Comparison of ENCODE assay signal across 12 mouse cellular contexts in genomic region chr13:92613094-92613493, GRCm38 (mm10). TPM values are rescaled to one million over a fixed set of nuclear protein-coding genes. Genes with fewer than 3 reads are reported as not detected.
DNase-seq lines count a peak whose midpoint lies in the region; ATAC-seq and TF ChIP-seq lines count a peak whose summit lies in the region.
"Had no signal": no experiment of that assay in that cellular context is flagged by ENCODE, and none has a peak within 500 bp of the region (broad histone marks: within the 10 kb centered on the region; RNA-seq: fewer than 3 reads in every experiment).

No protein-coding gene starts in this region.

- ATAC-seq in kidney, postnatal 0 days (replicated peaks; ENCODE audit: low FRiP score, low read depth), result no peak
- ATAC-seq in kidney, embryonic 16.5 days (ENCODE audit: low FRiP score, low TSS enrichment), result no peak
- ATAC-seq in midbrain, embryonic 12.5 days (ENCODE audit: low FRiP score, low read depth), result no peak
- ATAC-seq: inflammation-experienced regulatory T-cells, adult 6 months had no signal

- no peak for DNase-seq in kidney, postnatal 0 days (ENCODE audit: low spot score)
- DNase-seq in NIH3T3 (ENCODE audit: low read depth), result peak; percentile 50
- peak; percentile 33 for DNase-seq in fibroblast of lung, adult 2 months (ENCODE audit: low read depth)
- DNase-seq in right cerebral cortex, postnatal 25 days, result no peak
- DNase-seq in embryo, embryonic 10.5 days (ENCODE audit: low spot score), result no peak
- DNase-seq in cerebellum, adult 2 months, result no peak
- DNase-seq: right cerebral cortex, postnatal 4 days had no signal

- no peaks in the 10 kb centered on the region for H3K27me3 ChIP-seq in kidney, postnatal 0 days (ENCODE audit: insufficient read depth, low read length)
- H3K27me3 ChIP-seq in kidney, embryonic 16.5 days (ENCODE audit: insufficient read depth, low read length), result no peaks in the 10 kb centered on the region
- peaks cover 7% of the 10 kb centered on the region; the same call in 1 of the 2 replicates for H3K27me3 ChIP-seq in midbrain, embryonic 12.5 days
- no peaks in the 10 kb centered on the region for H3K27me3 ChIP-seq in cerebellum, adult 2 months (ENCODE audit: control insufficient read depth, insufficient read depth, low read length)

- no peak overlapping the region for H3K27ac ChIP-seq in kidney, postnatal 0 days
- H3K27ac ChIP-seq in kidney, embryonic 16.5 days (ENCODE audit: low read length), result no peak overlapping the region
- no peak overlapping the region for H3K27ac ChIP-seq in midbrain, embryonic 12.5 days (replicated peaks)
- H3K27ac ChIP-seq in cerebellum, adult 2 months (ENCODE audit: insufficient read depth, low read length), result no peak overlapping the region

- TF ChIP-seq POLR2A in cerebellum, adult 2 months (IDR thresholded peaks at IDR 0.05; ENCODE audit: borderline replicate concordance, insufficient read depth, low read length), result no peak

- no peak overlapping the region for H3K4me3 ChIP-seq in kidney, postnatal 0 days (replicated peaks; ENCODE audit: low read depth, low read length)
- H3K4me3 ChIP-seq in kidney, embryonic 16.5 days (ENCODE audit: low read length), result no peak overlapping the region
- H3K4me3 ChIP-seq in midbrain, embryonic 12.5 days, result no peak overlapping the region
- no peak overlapping the region for H3K4me3 ChIP-seq in cerebellum, adult 2 months (replicated peaks; ENCODE audit: insufficient read depth, low read depth, low read length)

- H3K4me2 ChIP-seq in kidney, postnatal 0 days (ENCODE audit: low read length), result 0 out of 2 replicates have a peak overlapping the region, but pooled peaks have one; percentile 73
- no peak overlapping the region for H3K4me2 ChIP-seq in kidney, embryonic 16.5 days (replicated peaks; ENCODE audit: low read depth, low read length)
- 0 out of 2 replicates have a peak overlapping the region, but pooled peaks have one; percentile 2 for H3K4me2 ChIP-seq in midbrain, embryonic 12.5 days (replicated peaks)

- WGBS in kidney, postnatal 0 days, result 76% methylated on average over 5 of the region's 5 CpGs
- 85% methylated on average over 5 of the region's 5 CpGs for WGBS in kidney, embryonic 16.5 days
- WGBS in midbrain, embryonic 12.5 days, result 86% methylated on average over 5 of the region's 5 CpGs
- 81% methylated on average over 5 of the region's 5 CpGs for WGBS in cerebellum, adult 2 months

- TF ChIP-seq CTCF in kidney, postnatal 0 days (IDR thresholded peaks at IDR 0.05; ENCODE audit: low read depth), result no peak
- TF ChIP-seq CTCF in cerebellum, adult 2 months (IDR thresholded peaks at IDR 0.05; ENCODE audit: borderline replicate concordance, insufficient read depth, low read depth, low read length), result no peak

- H3K9ac ChIP-seq in kidney, postnatal 0 days (ENCODE audit: low read depth, low read length), result no peak overlapping the region
- no peak overlapping the region for H3K9ac ChIP-seq in kidney, embryonic 16.5 days (replicated peaks; ENCODE audit: low read length)
- H3K9ac ChIP-seq in midbrain, embryonic 12.5 days (replicated peaks), result no peak overlapping the region

- H3K36me3 ChIP-seq in kidney, postnatal 0 days (ENCODE audit: insufficient read depth, low read length), result no peaks in the 10 kb centered on the region
- H3K36me3 ChIP-seq in kidney, embryonic 16.5 days (ENCODE audit: insufficient read depth, low read length), result no peaks in the 10 kb centered on the region
- H3K36me3 ChIP-seq in midbrain, embryonic 12.5 days, result no peaks in the 10 kb centered on the region

- peaks cover 23% of the 10 kb centered on the region for H3K4me1 ChIP-seq in kidney, postnatal 0 days (replicated peaks; ENCODE audit: insufficient read depth, low read length)
- H3K4me1 ChIP-seq in kidney, embryonic 16.5 days (ENCODE audit: insufficient read depth, low read length), result peaks cover 28% of the 10 kb centered on the region
- peaks cover 14% of the 10 kb centered on the region for H3K4me1 ChIP-seq in midbrain, embryonic 12.5 days
- no peaks in the 10 kb centered on the region; the same call in 1 of the 2 replicates for H3K4me1 ChIP-seq in cerebellum, adult 2 months (ENCODE audit: control insufficient read depth, insufficient read depth, low read length)

- H3K9me3 ChIP-seq in kidney, postnatal 0 days (replicated peaks; ENCODE audit: low read length), result no peaks in the 10 kb centered on the region
- H3K9me3 ChIP-seq in kidney, embryonic 16.5 days (ENCODE audit: low read length), result no peaks in the 10 kb centered on the region
- H3K9me3 ChIP-seq in midbrain, embryonic 12.5 days, result no peaks in the 10 kb centered on the region

RNA-seq across cellular contexts. Expression of gene Serinc5, which starts 2.2 kb away (rescaled TPM):
- polyA plus RNA-seq in kidney, postnatal 0 days (2015; fragmentation: Nextera tagmentation; extraction: Ambion mirVana), result 14.3 and 14.8 TPM in 2 replicates
- polyA plus RNA-seq in kidney, embryonic 16.5 days (2015; fragmentation: Nextera tagmentation; extraction: Ambion mirVana), result 19.7 and 20.1 TPM in 2 replicates
- 12.5 and 12.7 TPM in 2 replicates for polyA plus RNA-seq in midbrain, embryonic 12.5 days (2016; fragmentation: Nextera tagmentation; extraction: Ambion mirVana)
- 48.1 and 50.7 TPM in 2 replicates for polyA plus RNA-seq in cerebellum, adult 2 months (2012; rRNA removed)

RNA-seq across cellular contexts. Expression of gene Spz1, which starts 37.1 kb away (rescaled TPM):
- not detected in 2 replicates for polyA plus RNA-seq in kidney, postnatal 0 days (2015; fragmentation: Nextera tagmentation; extraction: Ambion mirVana)
- polyA plus RNA-seq in kidney, embryonic 16.5 days (2015; fragmentation: Nextera tagmentation; extraction: Ambion mirVana), result not detected in 2 replicates
- polyA plus RNA-seq in midbrain, embryonic 12.5 days (2016; fragmentation: Nextera tagmentation; extraction: Ambion mirVana), result not detected in 2 replicates
- polyA plus RNA-seq in cerebellum, adult 2 months (2012; rRNA removed), result not detected in 2 replicates
- polyA plus RNA-seq: embryonic facial prominence, embryonic 11.5 days; inflammation-experienced regulatory T-cells, adult 6 months; liver, adult 2 months had no signal

Comparison
In these comparisons a context has a peak if more than half of its experiments do, and no peak if none do; other contexts are left out.
1. DNase-seq: peak in NIH3T3 (single experiment) and fibroblast of lung, adult 2 months (single experiment); none in kidney, postnatal 0 days (single experiment), right cerebral cortex, postnatal 25 days (single experiment), embryo, embryonic 10.5 days (single experiment) and cerebellum, adult 2 months (0 of 2).